Mouse (Mus musculus) brain, embryonic 14.5 days (tissue): ENCODE measurements around the gene Mdm1.

ENCODE experiments used
- CTCF ChIP-seq: fragments of 200-500 bp; IDR thresholded peaks from 2 replicates; pipeline ENCODE4 v1.5.1; 2012; ENCODE audit warnings: inconsistent platforms, mild to moderate bottlenecking, moderate library complexity, borderline replicate concordance; ENCODE audit not compliant: insufficient read depth, insufficient read length; ENCODE audit errors: extremely low read depth
- POLR2A ChIP-seq: fragments of 200-500 bp; IDR thresholded peaks from 2 replicates; pipeline ENCODE4 v1.6.1; 2012; ENCODE audit warnings: mild to moderate bottlenecking, inconsistent platforms, borderline replicate concordance; ENCODE audit not compliant: poor library complexity, insufficient read depth, insufficient read length, severe bottlenecking; ENCODE audit errors: extremely low read depth

GRCm38 (mm10) chr10:118125236-118125635 lies 16.4 kb upstream of the Mdm1 start:
- no peak for TF ChIP-seq CTCF
- no peak for TF ChIP-seq POLR2A
